Mouse (Mus musculus): ENCODE data around the gene Csf3.
A peak's percentile ranks its signal among the peaks of the same experiment; 100 is the strongest.
"Not testable (repeated sequence)": the region's sequence is repeated elsewhere in the genome, so short reads cannot be mapped to it uniquely, and the experiment has no call there.

The Csf3 gene

GRCm38 (mm10) chr11:98701213-98701670, at the start of gene Csf3:
Csf3 (plus strand) TSS chr11:98701263.
- DNase-seq: no peak

DNA sequence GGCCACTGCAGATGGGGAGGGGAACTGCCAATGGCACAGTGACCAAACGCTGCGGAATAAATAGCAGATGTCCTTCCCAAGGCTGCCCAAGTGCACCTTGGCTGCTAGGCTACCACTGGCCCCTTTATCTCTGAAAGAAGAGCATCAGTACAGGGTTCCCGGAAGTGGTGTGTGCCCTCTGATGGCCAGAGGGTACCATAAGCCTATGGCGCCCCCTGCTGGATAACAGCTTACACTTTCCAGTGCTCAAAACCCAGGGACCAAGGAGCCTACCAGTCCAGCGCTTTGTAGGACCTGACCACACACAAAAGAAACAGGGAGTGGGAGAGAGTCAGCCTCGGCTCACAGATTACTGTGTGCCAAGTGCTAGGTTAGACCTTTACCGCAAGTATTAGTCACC, 46.0 kb upstream of the Csf3 start:
- peak; percentile 21 for DNase-seq

DNA sequence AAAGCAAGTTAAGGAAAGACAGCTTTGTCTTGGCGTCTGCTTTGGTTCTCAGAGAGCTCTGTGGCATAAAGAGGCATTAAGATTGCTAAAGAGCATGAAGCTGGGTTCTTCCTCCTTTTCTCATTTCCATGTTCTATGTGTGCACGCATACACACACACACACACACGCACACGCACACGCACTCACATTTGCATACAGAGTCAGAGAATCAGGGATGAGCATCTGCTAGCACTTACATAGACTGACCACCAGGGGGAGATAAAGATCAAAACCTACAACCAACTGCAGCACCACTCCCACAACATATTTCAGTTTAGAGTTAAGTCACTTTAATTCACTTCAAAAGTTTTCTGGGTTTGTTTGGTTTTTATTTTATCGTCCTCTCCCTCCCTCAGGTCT, 40.5 kb upstream of the Csf3 start:
- DNase-seq: peak; percentile 64

- no peak for DNase-seq
Measured at GRCm38 (mm10) chr11:98664091-98664490, 37.0 kb upstream of the Csf3 start, which contains the start of gene Gsdma. Gsdma (plus strand) TSS chr11:98664351.

- no peak for DNase-seq
Measured at GRCm38 (mm10) chr11:98668984-98669383, 32.1 kb upstream of the Csf3 start.

- no peak for DNase-seq
Measured at GRCm38 (mm10) chr11:98671284-98671815, 29.7 kb upstream of the Csf3 start.

DNA sequence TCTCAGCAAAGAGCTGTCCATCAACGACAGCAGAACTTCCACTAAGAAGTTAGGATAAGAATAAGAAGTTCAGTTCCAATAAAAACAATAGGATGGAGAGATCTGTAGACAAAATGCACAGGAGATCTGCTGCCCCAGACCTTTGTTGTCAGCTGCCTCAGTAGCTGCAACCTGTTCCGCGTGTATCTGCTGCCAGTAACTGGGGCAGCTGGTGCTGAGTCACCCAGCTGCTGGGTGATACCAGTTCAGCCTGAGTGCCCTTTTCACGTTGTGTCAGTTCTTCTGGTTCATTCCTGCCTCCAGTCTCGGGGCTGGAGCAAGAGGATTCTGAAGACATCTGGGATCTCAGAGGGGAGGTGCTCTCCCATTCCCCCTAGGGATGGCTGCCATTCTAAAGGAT, 29.2 kb upstream of the Csf3 start:
- DNase-seq: no peak

- DNase-seq: no peak
Measured at GRCm38 (mm10) chr11:98672482-98672881, 28.6 kb upstream of the Csf3 start.

GRCm38 (mm10) chr11:98673136-98673535, 27.9 kb upstream of the Csf3 start:
- peak; percentile 41 for DNase-seq

DNA sequence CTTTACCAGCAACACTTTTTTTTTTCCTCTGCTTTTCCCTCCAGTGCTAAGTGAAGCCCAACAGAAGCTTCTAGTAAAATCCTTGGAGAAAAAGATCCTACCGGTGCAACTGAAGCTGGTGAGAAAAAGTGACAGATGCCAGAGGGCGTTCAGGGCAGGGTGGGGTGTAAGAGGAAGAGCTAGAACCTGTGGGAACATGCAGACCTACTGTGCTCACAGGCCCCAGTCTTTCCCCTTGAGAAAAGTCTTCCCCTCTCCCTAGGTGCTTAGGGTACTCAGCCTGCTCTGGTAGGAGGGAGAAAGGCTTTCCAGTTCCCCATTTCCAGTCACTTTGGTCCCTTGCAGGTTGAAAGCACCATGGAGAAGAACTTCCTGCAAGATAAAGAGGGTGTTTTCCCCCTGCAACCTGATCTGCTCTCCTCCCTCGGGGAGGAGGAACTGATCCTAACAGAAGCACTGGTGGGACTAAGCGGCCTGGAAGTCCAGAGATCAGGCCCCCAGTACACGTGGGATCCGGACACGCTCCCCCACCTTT, 25.2 kb upstream of the Csf3 start:
- DNase-seq: no peak

- DNase-seq: no peak
Measured at GRCm38 (mm10) chr11:98680023-98680422, 21.0 kb upstream of the Csf3 start.

DNA sequence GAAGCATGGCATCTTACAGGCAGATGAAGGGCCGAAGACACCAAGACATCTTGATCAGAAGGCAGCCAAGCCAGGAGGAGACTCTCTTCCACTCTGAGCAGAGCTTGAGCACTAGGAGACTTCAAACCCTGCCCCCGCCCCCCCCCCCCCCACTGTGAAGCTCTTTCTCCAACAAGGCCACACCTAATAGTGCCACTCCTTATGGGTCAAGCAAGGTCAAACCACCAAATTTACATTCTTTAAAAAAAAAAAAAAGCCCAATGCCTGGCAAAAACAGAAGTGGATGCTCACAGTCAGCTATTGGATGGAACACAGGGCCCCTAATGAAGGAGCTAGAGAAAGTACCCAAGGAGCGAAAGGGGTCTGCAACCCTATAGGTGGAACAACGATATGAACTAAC, 20.5 kb upstream of the Csf3 start:
- not testable (repeated sequence) for DNase-seq

DNA sequence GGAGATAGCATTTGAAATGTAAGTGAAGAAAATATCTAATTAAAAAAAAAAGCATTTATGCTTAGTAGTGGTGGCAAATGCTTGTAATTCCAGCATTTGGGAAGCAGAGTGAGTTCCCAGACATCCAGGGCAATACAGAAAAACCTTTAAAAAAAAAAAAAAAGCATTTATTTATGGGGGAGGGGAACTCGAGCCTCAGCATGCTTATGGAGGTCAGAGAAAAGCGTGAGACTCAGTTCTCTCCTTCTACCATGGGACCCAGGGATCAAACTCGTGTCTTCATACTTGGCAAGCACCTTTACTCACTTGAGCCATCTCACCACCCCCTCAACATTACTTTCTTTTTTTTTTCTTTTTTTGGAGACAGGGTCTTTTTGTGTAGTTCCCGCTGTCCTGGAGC, 19.9 kb upstream of the Csf3 start:
- no peak for DNase-seq

GRCm38 (mm10) chr11:98681786-98682745, 19.0 kb upstream of the Csf3 start, which contains the start of gene Psmd3:
Psmd3 (plus strand) TSS chr11:98682554.
- peak; percentile 91 for DNase-seq

GRCm38 (mm10) chr11:98682811-98683210, 18.3 kb upstream of the Csf3 start:
- peak; percentile 20 for DNase-seq

GRCm38 (mm10) chr11:98685642-98686041, 15.4 kb upstream of the Csf3 start:
- no peak for DNase-seq

GRCm38 (mm10) chr11:98686976-98687375, 14.1 kb upstream of the Csf3 start:
- DNase-seq: no peak

DNA sequence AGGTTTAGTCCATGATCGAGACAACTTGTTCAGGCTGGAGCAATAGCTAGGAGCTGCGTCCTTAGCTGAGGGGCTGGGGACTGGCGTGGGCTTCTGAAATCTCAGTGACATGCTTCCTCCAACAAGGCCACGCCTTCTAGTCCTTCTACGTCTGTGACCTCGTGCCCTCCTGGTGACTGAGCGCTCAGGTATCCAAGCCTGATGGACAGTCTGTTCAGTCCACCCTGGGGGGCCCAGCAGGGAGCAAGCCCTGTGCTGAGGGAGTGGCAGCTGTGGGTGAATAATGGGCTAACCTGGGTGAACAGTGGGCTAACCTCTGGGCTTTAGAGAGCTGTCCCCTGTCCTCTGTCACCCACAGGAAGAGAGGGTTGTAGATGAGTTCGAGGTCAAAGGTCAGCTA, 13.1 kb upstream of the Csf3 start:
- no peak for DNase-seq

GRCm38 (mm10) chr11:98693201-98693600, 7.9 kb upstream of the Csf3 start:
- no peak for DNase-seq

DNA sequence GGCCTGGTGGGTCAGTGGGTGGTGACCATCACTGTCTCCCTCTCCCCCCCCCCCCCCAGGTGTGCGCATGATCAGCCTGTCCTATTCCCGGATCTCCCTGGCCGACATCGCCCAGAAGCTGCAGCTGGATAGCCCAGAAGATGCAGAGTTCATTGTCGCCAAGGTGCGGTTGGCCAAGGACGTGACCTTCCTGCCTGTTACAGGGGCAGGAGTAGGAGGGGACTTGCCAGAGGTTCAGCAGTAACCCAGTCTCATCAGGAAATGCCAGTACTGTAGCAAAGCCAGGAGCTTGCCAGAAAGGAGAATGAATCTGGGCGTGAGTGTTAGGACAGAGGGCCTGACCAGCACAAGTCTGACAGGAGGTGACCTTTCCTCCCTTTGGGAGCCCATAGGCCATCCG, 7.3 kb upstream of the Csf3 start:
- no peak for DNase-seq

- no peak for DNase-seq
Measured at GRCm38 (mm10) chr11:98694301-98694700, 6.8 kb upstream of the Csf3 start.

- DNase-seq: peak; percentile 38
Measured at GRCm38 (mm10) chr11:98695408-98695807, 5.7 kb upstream of the Csf3 start.

GRCm38 (mm10) chr11:98696454-98697216, 4.4 kb upstream of the Csf3 start:
- DNase-seq: peak; percentile 29

Data from right cerebral cortex, postnatal 4 days (tissue).